Mouse (Mus musculus) small intestine, adult 2 months (tissue): ENCODE results near the gene Rnf180.

Experiments
- CTCF ChIP-seq: fragments of 200-500 bp; IDR thresholded peaks from 2 replicates; pipeline ENCODE4 v1.5.1; 2012; ENCODE audit warnings: low read depth, mild to moderate bottlenecking, control low read depth, inconsistent platforms, low read length, moderate library complexity, mixed read lengths; ENCODE audit not compliant: insufficient replicate concordance, insufficient read length; ENCODE audit errors: extremely low read depth
- POLR2A ChIP-seq: fragments of 200-500 bp; IDR thresholded peaks from 2 replicates; pipeline ENCODE4 v1.6.1; 2012; ENCODE audit warnings: low read depth, mild to moderate bottlenecking, control low read depth, inconsistent platforms, low read length, moderate library complexity

DNA sequence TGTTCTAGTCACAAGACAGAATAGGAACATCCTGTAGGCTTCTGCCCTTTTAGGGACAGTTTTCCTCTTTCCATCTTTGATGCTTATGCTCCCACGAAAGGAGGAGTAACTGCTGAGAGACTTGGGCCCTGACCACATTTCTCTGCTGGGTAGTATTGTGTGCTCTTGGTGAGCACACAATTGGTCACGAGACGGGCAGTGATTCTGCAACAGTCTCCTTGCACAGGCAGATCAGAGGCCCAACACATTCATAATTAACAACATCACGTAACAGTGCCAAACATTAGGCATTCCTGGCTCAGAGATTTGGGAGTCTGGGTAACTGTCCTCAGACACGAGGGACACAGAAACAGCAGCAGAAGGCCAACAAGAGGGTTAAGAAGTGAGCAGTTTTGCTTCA, 113.8 kb downstream of the Rnf180 start:
- TF ChIP-seq POLR2A (no peak), CTCF (no peak)
